In the genomic region with DNA sequence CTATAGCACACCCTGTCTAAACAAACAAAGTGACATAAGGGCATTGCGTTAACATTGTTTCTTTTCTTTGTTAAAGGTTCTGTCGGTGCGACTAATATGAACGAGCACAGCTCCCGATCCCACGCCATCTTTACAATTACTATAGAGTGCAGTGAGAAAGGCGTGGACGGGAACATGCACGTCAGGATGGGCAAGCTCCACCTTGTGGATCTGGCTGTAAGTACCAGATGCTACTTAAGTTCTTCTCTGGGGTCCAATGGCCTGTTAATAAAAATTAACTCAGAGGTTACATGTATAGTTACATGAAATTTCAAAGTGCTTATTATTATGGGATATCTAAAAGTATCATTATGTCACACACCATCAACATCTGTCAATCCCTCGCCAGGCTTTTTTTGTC, we compare ENCODE assay signal across 26 mouse cellular contexts. TPM values are rescaled to one million over a fixed set of nuclear protein-coding genes. Genes with fewer than 3 reads are reported as not detected.
DNase-seq lines count a peak whose midpoint lies in the region; ATAC-seq and TF ChIP-seq lines count a peak whose summit lies in the region.
"Had no signal": no experiment of that assay in that cellular context is flagged by ENCODE, and none has a peak within 500 bp of the region (broad histone marks: within the 10 kb centered on the region; RNA-seq: fewer than 3 reads in every experiment).

No protein-coding gene starts in this region.

- WGBS in hindbrain, embryonic 16.5 days, result 64% methylated on average over 10 of the region's 10 CpGs

- H3K4me3 ChIP-seq in gastrocnemius, adult 2 months, result no peak overlapping the region
- no peak overlapping the region for H3K4me3 ChIP-seq in ES-Bruce4 (ENCODE audit: low read depth, low read length)
- no peak overlapping the region for H3K4me3 ChIP-seq in hindbrain, embryonic 16.5 days (ENCODE audit: low read length)
- H3K4me3 ChIP-seq: forebrain, embryonic 15.5 days; heart, embryonic 12.5 days; limb, embryonic 10.5 days; liver, embryonic 15.5 days; neural tube, embryonic 12.5 days had no signal

- no peak for DNase-seq in gastrocnemius, adult 2 months
- DNase-seq in gastrocnemius, postnatal 10 days, result no peak
- peak; percentile 10 for DNase-seq in left cerebral cortex, postnatal 4 days
- no peak for DNase-seq in left cerebral cortex, postnatal 25 days (ENCODE audit: low spot score in 2 of 2)
- peak; percentile 32 for DNase-seq in R1 (ENCODE audit: low read depth, low spot score)
- DNase-seq in spleen, postnatal 14 days (ENCODE audit: low spot score in 2 of 2), result no peak
- DNase-seq: adrenal gland, postnatal 36 days; B cell, adult 2 months; cerebellum, adult 11 months; kidney, adult 11 months; kidney, postnatal 14 days had no signal

- H3K4me1 ChIP-seq in ES-Bruce4 (ENCODE audit: control insufficient read depth, insufficient read depth, low read length), result no peaks in the 10 kb centered on the region
- H3K4me1 ChIP-seq in hindbrain, embryonic 16.5 days (ENCODE audit: control insufficient read depth, insufficient read depth, low read depth, low read length), result no peaks in the 10 kb centered on the region
- H3K4me1 ChIP-seq: forebrain, embryonic 15.5 days; neural tube, embryonic 12.5 days had no signal

- TF ChIP-seq EP300 in ES-Bruce4 (IDR thresholded peaks at IDR 0.05; ENCODE audit: insufficient read depth, low read depth, low read length), result no peak

- H3K36me3 ChIP-seq in ES-Bruce4 (ENCODE audit: control insufficient read depth, insufficient read depth, low read length, poor library complexity, severe bottlenecking), result peaks cover 5% of the 10 kb centered on the region
- H3K36me3 ChIP-seq in hindbrain, embryonic 16.5 days (ENCODE audit: control insufficient read depth, insufficient read depth, low read length), result peaks cover 36% of the 10 kb centered on the region

- peak; percentile 24 for TF ChIP-seq CTCF in gastrocnemius, adult 2 months (IDR thresholded peaks at IDR 0.05)
- TF ChIP-seq CTCF in ES-Bruce4 (IDR thresholded peaks at IDR 0.05; ENCODE audit: low read depth, low read length), result peak; percentile 29

- peaks cover 24% of the 10 kb centered on the region for H3K9me3 ChIP-seq in ES-Bruce4 (replicated peaks; ENCODE audit: control insufficient read depth, insufficient read depth, low read length, poor library complexity, severe bottlenecking)
- H3K9me3 ChIP-seq in hindbrain, embryonic 16.5 days (ENCODE audit: control insufficient read depth, low read length), result no peaks in the 10 kb centered on the region
- H3K9me3 ChIP-seq: forebrain, embryonic 15.5 days; G1E; heart, embryonic 12.5 days; limb, embryonic 10.5 days; liver, embryonic 15.5 days; neural tube, embryonic 12.5 days had no signal

- intact Hi-C loops in gastrocnemius, adult 2 months (cut with DNase I), result no loop called here
- intact Hi-C loops in left cerebral cortex, postnatal 4 days (cut with DNase I), result no loop called here
- intact Hi-C loops in left cerebral cortex, postnatal 25 days (cut with DNase I), result loop anchor here (5.0 kb wide), 2 partner anchors 111 to 154 kb away; partner anchors contain the start of gene Gm9837

- TF ChIP-seq POLR2A in ES-Bruce4 (IDR thresholded peaks at IDR 0.05; ENCODE audit: insufficient read depth, low read length), result no peak

- no peak overlapping the region for H3K9ac ChIP-seq in ES-Bruce4 (ENCODE audit: low read depth, poor library complexity, severe bottlenecking)
- no peak overlapping the region for H3K9ac ChIP-seq in hindbrain, embryonic 16.5 days (ENCODE audit: low read depth, low read length)
- H3K9ac ChIP-seq: forebrain, embryonic 15.5 days; heart, embryonic 12.5 days; liver, embryonic 15.5 days; neural tube, embryonic 12.5 days had no signal

- no peaks in the 10 kb centered on the region for H3K27me3 ChIP-seq in ES-Bruce4 (ENCODE audit: control insufficient read depth, insufficient read depth, low read length, poor library complexity, severe bottlenecking)
- H3K27me3 ChIP-seq in hindbrain, embryonic 16.5 days (replicated peaks; ENCODE audit: control insufficient read depth, insufficient read depth, low read length), result no peaks in the 10 kb centered on the region
- H3K27me3 ChIP-seq: forebrain, embryonic 15.5 days; heart, embryonic 12.5 days; liver, embryonic 15.5 days; neural tube, embryonic 12.5 days had no signal

- ATAC-seq in hindbrain, embryonic 16.5 days, result no peak
- ATAC-seq: activated CD4-positive, CD25-positive, alpha-beta regulatory T cell, adult 4 months; forebrain, embryonic 15.5 days had no signal

- no peak overlapping the region for H3K4me2 ChIP-seq in hindbrain, embryonic 16.5 days (ENCODE audit: low read length)
- H3K4me2 ChIP-seq: forebrain, embryonic 15.5 days; heart, embryonic 12.5 days; liver, embryonic 15.5 days; neural tube, embryonic 12.5 days had no signal

- H3K27ac ChIP-seq in gastrocnemius, adult 2 months, result no peak overlapping the region
- H3K27ac ChIP-seq in ES-Bruce4 (ENCODE audit: insufficient read depth, low read length), result no peak overlapping the region
- H3K27ac ChIP-seq in hindbrain, embryonic 16.5 days (ENCODE audit: low read depth, low read length), result no peak overlapping the region
- H3K27ac ChIP-seq: forebrain, embryonic 15.5 days; limb, embryonic 10.5 days; liver, embryonic 15.5 days; neural tube, embryonic 12.5 days had no signal

RNA-seq across cellular contexts. Expression of gene Kif3a, which starts 16.0 kb away (rescaled TPM):
- total RNA-seq in gastrocnemius, adult 2 months (2021), result 1 to 10 TPM; 4.6 to 6.3 TPM
- 10 to 100 TPM in 1 of 2 experiments, 1 to 10 TPM in 1; 9.4 to 11.1 TPM for total RNA-seq in gastrocnemius, postnatal 10 days (2021)
- total RNA-seq in left cerebral cortex, postnatal 4 days (2021), result 100 to 1,000 TPM; 169 to 171 TPM
- total RNA-seq in left cerebral cortex, postnatal 25 days (2021), result 100 to 1,000 TPM; 129 to 130 TPM
- 28.9 and 31.6 TPM in 2 replicates for polyA plus RNA-seq in ES-Bruce4 (2011; ENCODE audit: insufficient read depth, insufficient read length, low read depth, missing spikeins)
- 306 and 352 TPM in 2 replicates for polyA plus RNA-seq in hindbrain, embryonic 16.5 days (2015; fragmentation: Nextera tagmentation; extraction: Ambion mirVana)

RNA-seq across cellular contexts. Expression of gene Il4, which starts 35.3 kb away (rescaled TPM):
- total RNA-seq in gastrocnemius, adult 2 months (2021), result not detected
- not detected for total RNA-seq in gastrocnemius, postnatal 10 days (2021)
- not detected for total RNA-seq in left cerebral cortex, postnatal 4 days (2021)
- not detected for total RNA-seq in left cerebral cortex, postnatal 25 days (2021)
- polyA plus RNA-seq in ES-Bruce4 (2011; ENCODE audit: insufficient read depth, insufficient read length, low read depth, missing spikeins), result not detected in 2 replicates
- polyA plus RNA-seq in hindbrain, embryonic 16.5 days (2015; fragmentation: Nextera tagmentation; extraction: Ambion mirVana), result 3.9 and 4.5 TPM in 2 replicates
- total RNA-seq: adrenal gland, postnatal 36 days; gastrocnemius, adult 8-10 months; layer of hippocampus, postnatal 14 days; megakaryocyte progenitor cell, adult 5-6 weeks had no signal

RNA-seq across cellular contexts. Expression of gene Il13, which starts 51.4 kb away (rescaled TPM):
- total RNA-seq in gastrocnemius, adult 2 months (2021), result not detected
- not detected for total RNA-seq in gastrocnemius, postnatal 10 days (2021)
- total RNA-seq in left cerebral cortex, postnatal 4 days (2021), result not detected
- not detected for total RNA-seq in left cerebral cortex, postnatal 25 days (2021)
- polyA plus RNA-seq in ES-Bruce4 (2011; ENCODE audit: insufficient read depth, insufficient read length, low read depth, missing spikeins), result not detected in 2 replicates
- polyA plus RNA-seq in hindbrain, embryonic 16.5 days (2015; fragmentation: Nextera tagmentation; extraction: Ambion mirVana), result not detected in 2 replicates
- total RNA-seq: adrenal gland, postnatal 36 days; common myeloid progenitor, adult 5-6 weeks; gastrocnemius, adult 8-10 months; hematopoietic stem cell, adult 5-6 weeks; layer of hippocampus, postnatal 14 days; megakaryocyte progenitor cell, adult 5-6 weeks had no signal
- polyA plus RNA-seq: activated CD4-positive, CD25-positive, alpha-beta regulatory T cell, adult 4 months; forebrain, embryonic 15.5 days; G1E; heart, embryonic 12.5 days; limb, embryonic 10.5 days; liver, embryonic 15.5 days; neural tube, embryonic 12.5 days; stomach, embryonic 14.5 days had no signal

Comparison
In these comparisons a context has a peak if more than half of its experiments do, and no peak if none do; other contexts are left out.
1. DNase-seq: peak in left cerebral cortex, postnatal 4 days (single experiment) and R1 (single experiment); none in gastrocnemius, adult 2 months (single experiment), gastrocnemius, postnatal 10 days (single experiment), left cerebral cortex, postnatal 25 days (0 of 2) and spleen, postnatal 14 days (0 of 2).
2. RNA of gene Kif3a, which starts 16.0 kb away (total RNA-seq): 169 to 171 TPM in left cerebral cortex, postnatal 4 days and 129 to 130 TPM in left cerebral cortex, postnatal 25 days; 9.4 to 11.1 TPM in gastrocnemius, postnatal 10 days and 4.6 to 6.3 TPM in gastrocnemius, adult 2 months; every median in the first group is over 10 times any median in the second.